Mouse (Mus musculus) forebrain, embryonic 12.5 days (tissue): ENCODE measurements around the gene Rhobtb3. TPM values are rescaled to one million over a fixed set of nuclear protein-coding genes. Genes with fewer than 3 reads are reported as not detected.
A peak's percentile ranks its signal among the peaks of the same experiment; 100 is the strongest.
"Not testable (repeated sequence)": the region's sequence is repeated elsewhere in the genome, so short reads cannot be mapped to it uniquely, and the experiment has no call there.

Experiments
- ATAC-seq: fragments of 200-750 bp; cut with Nextera tagmentation; 2 replicates; pipeline ENCODE4 v1.8.0; 2017; ENCODE audit warnings: moderate TSS enrichment; ENCODE audit not compliant: low FRiP score
- H3K27ac ChIP-seq: fragments of 300-500 bp; sonication (generic); 2 replicates; pipeline ENCODE4 v1.5.1; 2016; ENCODE audit warnings: mild to moderate bottlenecking
- H3K27me3 ChIP-seq: fragments of 300-500 bp; sonication (generic); 2 replicates; pipeline ENCODE4 v1.6.1; 2016; ENCODE audit warnings: mild to moderate bottlenecking
- H3K36me3 ChIP-seq: fragments of 300-500 bp; sonication (generic); replicated peaks from 2 replicates; pipeline ENCODE4 v1.6.1; 2016; ENCODE audit warnings: mild to moderate bottlenecking
- H3K4me1 ChIP-seq: fragments of 300-500 bp; sonication (generic); 2 replicates; pipeline ENCODE4 v1.6.1; 2016
- H3K4me2 ChIP-seq: fragments of 300-500 bp; sonication (generic); 2 replicates; pipeline ENCODE4 v1.6.1; 2016; ENCODE audit warnings: mild to moderate bottlenecking, moderate library complexity
- H3K4me3 ChIP-seq: fragments of 300-500 bp; sonication (generic); replicated peaks from 2 replicates; pipeline ENCODE4 v1.5.1; 2016; ENCODE audit warnings: mild to moderate bottlenecking
- H3K9ac ChIP-seq: fragments of 300-500 bp; sonication (generic); 2 replicates; pipeline ENCODE4 v1.6.1; 2016; ENCODE audit warnings: mild to moderate bottlenecking
- H3K9me3 ChIP-seq: fragments of 300-500 bp; sonication (generic); 2 replicates; pipeline ENCODE4 v1.6.1; 2016
- WGBS: fragments of 180-500 bp; shearing (Covaris S2); methylation state at CpG from one replicate; pipeline ENCODE4 v1.1.7; 2016; 5-methylcytosine and 5-hydroxymethylcytosine counted together
- polyA plus RNA-seq: library from polyadenylated mRNA; unstranded; fragments of >200 nt; fragmentation: Nextera tagmentation; extraction: Ambion mirVana; gene quantifications from 2 replicates; pipeline ENCODE4 v1.2.1, GENCODE M21; 2016

Gene Rhobtb3
- polyA plus RNA-seq, 1 experiment from 2014 or later = 60.5 TPM

GRCm38 (mm10) chr13:75908187-75908586 is 35.5 kb downstream of the Rhobtb3 start:
- no peak overlapping the region for H3K27ac ChIP-seq
- 74% methylated on average over 2 of the region's 2 CpGs for WGBS
- no peak for ATAC-seq
- H3K27me3 ChIP-seq = no peaks in the 10 kb centered on the region
- H3K9me3 ChIP-seq = no peaks in the 10 kb centered on the region
- H3K4me2 ChIP-seq = no peak overlapping the region
- H3K36me3 ChIP-seq = peaks cover 10% of the 10 kb centered on the region
- H3K4me3 ChIP-seq = no peak overlapping the region
- no peak overlapping the region for H3K9ac ChIP-seq
- H3K4me1 ChIP-seq = peaks cover 6% of the 10 kb centered on the region

DNA sequence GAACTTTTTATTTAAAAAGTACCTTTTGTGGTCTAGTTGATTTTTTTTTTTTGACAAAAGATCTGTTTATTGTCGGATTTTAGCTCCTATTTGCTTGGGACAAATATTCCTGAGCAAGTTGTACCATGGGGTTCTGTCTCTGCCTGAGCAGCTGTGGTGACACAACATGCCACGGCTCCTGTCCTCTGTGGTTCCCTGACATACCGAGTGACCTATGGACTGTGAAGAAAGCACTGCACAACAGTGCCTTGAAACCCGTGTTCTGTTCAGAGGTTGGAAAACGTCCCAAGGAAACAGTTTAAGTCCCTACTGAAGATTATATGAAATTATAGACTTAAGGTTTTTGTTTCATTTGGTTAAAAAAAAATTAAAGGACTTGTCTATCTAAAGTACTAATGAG is 36.6 kb downstream of the Rhobtb3 start:
- Histone ChIP-seq H3K36me3 (peaks cover 14% of the 10 kb centered on the region; the same call in 1 of the 2 replicates), H3K27ac (no peak overlapping the region), H3K9me3 (no peaks in the 10 kb centered on the region), H3K27me3 (no peaks in the 10 kb centered on the region), H3K4me3 (no peak overlapping the region), H3K4me1 (peaks cover 6% of the 10 kb centered on the region), H3K9ac (no peak overlapping the region), H3K4me2 (no peak overlapping the region)
- WGBS = 82% methylated on average over 5 of the region's 5 CpGs
- no peak for ATAC-seq

GRCm38 (mm10) chr13:75904660-75905059 is 39.1 kb downstream of the Rhobtb3 start:
- no peak overlapping the region for H3K27ac ChIP-seq
- WGBS = 90% methylated on average over 5 of the region's 5 CpGs
- no peak overlapping the region for H3K4me2 ChIP-seq
- no peak for ATAC-seq
- H3K9ac ChIP-seq = no peak overlapping the region
- H3K27me3 ChIP-seq = no peaks in the 10 kb centered on the region
- H3K4me3 ChIP-seq = no peak overlapping the region
- H3K9me3 ChIP-seq = no peaks in the 10 kb centered on the region
- H3K36me3 ChIP-seq = peaks cover 23% of the 10 kb centered on the region
- H3K4me1 ChIP-seq = peaks cover 6% of the 10 kb centered on the region

GRCm38 (mm10) chr13:75900928-75901327 is 42.8 kb downstream of the Rhobtb3 start:
- not testable (repeated sequence) for H3K4me1 ChIP-seq, ATAC-seq, H3K4me3 ChIP-seq, H3K27me3 ChIP-seq, H3K27ac ChIP-seq, H3K4me2 ChIP-seq, H3K9me3 ChIP-seq, H3K9ac ChIP-seq
- WGBS = 100% methylated on average over 1 of the region's 1 CpGs
- H3K36me3 ChIP-seq = peaks cover 20% of the 10 kb centered on the region

GRCm38 (mm10) chr13:75892876-75893275 is 50.8 kb downstream of the Rhobtb3 start:
- 94% methylated on average over 6 of the region's 6 CpGs for WGBS
- H3K36me3 ChIP-seq = peaks cover 21% of the 10 kb centered on the region
- H3K4me3 ChIP-seq = no peak overlapping the region
- no peak for ATAC-seq
- H3K27ac ChIP-seq = no peak overlapping the region
- no peaks in the 10 kb centered on the region for H3K4me1 ChIP-seq
- H3K9me3 ChIP-seq = no peaks in the 10 kb centered on the region
- no peaks in the 10 kb centered on the region for H3K27me3 ChIP-seq
- no peak overlapping the region for H3K9ac ChIP-seq
- no peak overlapping the region for H3K4me2 ChIP-seq

- no peak overlapping the region for H3K4me2 ChIP-seq
- no peak for ATAC-seq
- H3K9ac ChIP-seq = no peak overlapping the region
- 94% methylated on average over 3 of the region's 3 CpGs for WGBS
- peaks cover 21% of the 10 kb centered on the region for H3K36me3 ChIP-seq
- no peaks in the 10 kb centered on the region for H3K9me3 ChIP-seq
- no peak overlapping the region for H3K27ac ChIP-seq
- no peaks in the 10 kb centered on the region for H3K27me3 ChIP-seq
- no peak overlapping the region for H3K4me3 ChIP-seq
- no peaks in the 10 kb centered on the region for H3K4me1 ChIP-seq
Observed at GRCm38 (mm10) chr13:75892291-75892690, 51.4 kb downstream of the Rhobtb3 start.

DNA sequence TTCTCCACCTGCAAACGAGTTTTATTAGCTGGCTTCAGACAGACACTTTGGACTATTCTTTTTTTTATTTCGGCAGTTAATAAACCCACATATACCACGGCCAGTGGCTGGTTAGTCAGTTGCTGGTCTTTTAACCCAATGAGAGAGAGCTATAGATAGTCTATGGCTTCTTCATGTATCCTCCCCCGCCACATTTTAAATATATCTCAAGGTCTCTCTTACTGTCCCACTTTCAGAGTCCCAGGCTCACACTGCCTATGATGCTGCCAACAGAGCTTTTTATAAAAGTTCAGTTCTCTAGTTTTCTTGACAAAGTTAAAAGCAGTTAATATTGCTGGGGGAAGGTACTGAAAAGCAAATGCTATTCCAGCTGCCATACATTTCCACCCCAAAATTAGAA is 51.9 kb downstream of the Rhobtb3 start:
- H3K9ac ChIP-seq = no peak overlapping the region
- H3K4me3 ChIP-seq = no peak overlapping the region
- no peak for ATAC-seq
- no peak overlapping the region for H3K4me2 ChIP-seq
- 93% methylated on average over 4 of the region's 4 CpGs for WGBS
- H3K9me3 ChIP-seq = no peaks in the 10 kb centered on the region
- no peaks in the 10 kb centered on the region for H3K27me3 ChIP-seq
- peaks cover 21% of the 10 kb centered on the region for H3K36me3 ChIP-seq
- no peaks in the 10 kb centered on the region for H3K4me1 ChIP-seq
- H3K27ac ChIP-seq = no peak overlapping the region

DNA sequence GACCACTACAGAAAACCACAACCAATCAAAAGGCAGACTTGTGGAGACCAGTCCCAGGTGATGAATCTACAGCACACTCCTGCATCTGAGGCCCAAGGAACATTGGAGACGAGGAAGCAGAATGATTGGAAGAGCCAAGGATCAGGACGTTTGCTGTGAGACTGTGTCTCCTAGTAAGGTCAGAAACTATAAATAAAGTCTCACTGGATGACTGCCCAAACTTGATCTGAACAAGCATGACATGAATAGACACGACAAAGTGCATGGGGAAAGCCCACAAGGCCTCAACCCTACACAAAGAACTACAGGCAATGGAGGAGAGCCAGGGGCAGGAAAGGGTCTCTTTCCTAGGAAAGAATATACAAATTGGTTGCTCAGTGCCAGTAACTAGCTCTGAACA is 59.9 kb downstream of the Rhobtb3 start:
- no peak overlapping the region for H3K9ac ChIP-seq
- no peaks in the 10 kb centered on the region for H3K27me3 ChIP-seq
- peaks cover 15% of the 10 kb centered on the region for H3K36me3 ChIP-seq
- no peak overlapping the region for H3K27ac ChIP-seq
- WGBS = 87% methylated on average over 3 of the region's 3 CpGs
- no peak overlapping the region for H3K4me3 ChIP-seq
- no peaks in the 10 kb centered on the region for H3K4me1 ChIP-seq
- ATAC-seq = no peak
- H3K4me2 ChIP-seq = no peak overlapping the region
- no peaks in the 10 kb centered on the region for H3K9me3 ChIP-seq

GRCm38 (mm10) chr13:75880501-75880900 is 63.2 kb downstream of the Rhobtb3 start:
- Histone ChIP-seq H3K9ac (no peak overlapping the region), H3K4me1 (no peaks in the 10 kb centered on the region), H3K9me3 (no peaks in the 10 kb centered on the region), H3K4me3 (no peak overlapping the region), H3K36me3 (peaks cover 30% of the 10 kb centered on the region), H3K27ac (no peak overlapping the region), H3K27me3 (no peaks in the 10 kb centered on the region), H3K4me2 (no peak overlapping the region)
- 84% methylated on average over 2 of the region's 2 CpGs for WGBS
- ATAC-seq = peak; percentile 64; the same call in 1 of the 2 replicates

GRCm38 (mm10) chr13:75879756-75880155 is 64.0 kb downstream of the Rhobtb3 start:
- Histone ChIP-seq H3K4me2 (no peak overlapping the region), H3K27ac (no peak overlapping the region), H3K36me3 (peaks cover 30% of the 10 kb centered on the region), H3K4me1 (no peaks in the 10 kb centered on the region), H3K9me3 (no peaks in the 10 kb centered on the region), H3K27me3 (no peaks in the 10 kb centered on the region), H3K4me3 (no peak overlapping the region), H3K9ac (no peak overlapping the region)
- ATAC-seq = no peak
- WGBS = 86% methylated on average over 3 of the region's 3 CpGs

DNA sequence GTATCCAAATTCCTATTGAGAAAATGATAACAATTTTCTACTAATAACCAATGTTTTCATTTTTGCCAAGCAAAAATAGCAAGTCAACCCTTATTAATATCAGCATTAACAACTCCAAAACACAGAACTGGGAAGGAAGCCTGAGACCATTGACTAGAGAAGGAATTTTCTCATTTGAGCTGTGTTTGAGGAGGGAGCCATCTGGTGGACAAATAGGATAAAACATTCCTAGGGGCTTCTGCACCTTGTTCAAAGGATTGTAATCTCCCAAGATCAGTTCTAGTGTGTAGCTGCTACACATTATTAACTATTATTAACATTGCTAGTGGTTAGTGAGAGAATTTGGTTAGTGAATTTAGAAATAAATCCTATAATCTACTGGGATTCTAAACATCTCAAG is 65.8 kb downstream of the Rhobtb3 start:
- Histone ChIP-seq H3K27me3 (no peaks in the 10 kb centered on the region), H3K36me3 (peaks cover 40% of the 10 kb centered on the region), H3K27ac (no peak overlapping the region), H3K4me2 (no peak overlapping the region), H3K4me3 (no peak overlapping the region), H3K9me3 (no peaks in the 10 kb centered on the region), H3K4me1 (no peaks in the 10 kb centered on the region), H3K9ac (no peak overlapping the region)
- ATAC-seq = peak; percentile 51; the same call in 1 of the 2 replicates

DNA sequence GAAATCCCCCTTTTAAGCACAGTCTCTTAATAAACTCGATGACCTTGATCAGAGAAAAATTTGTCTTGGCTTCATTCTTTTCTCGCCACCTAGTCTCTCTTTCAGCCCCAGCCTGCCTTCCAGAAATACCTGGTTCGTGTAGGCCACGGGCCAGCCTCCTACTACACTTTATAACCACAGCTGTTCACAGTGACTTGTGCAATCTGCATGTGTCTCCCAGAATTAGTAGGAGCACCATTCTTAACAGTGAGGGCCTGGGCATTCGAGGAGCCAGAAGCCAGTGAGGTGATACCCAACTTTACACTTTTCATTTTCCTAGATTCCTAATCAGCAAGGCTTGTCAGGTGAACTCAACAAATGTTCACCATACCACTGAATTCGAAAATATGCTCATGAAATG is 67.1 kb downstream of the Rhobtb3 start:
- 91% methylated on average over 6 of the region's 6 CpGs for WGBS
- no peak overlapping the region for H3K4me3 ChIP-seq
- no peak overlapping the region for H3K27ac ChIP-seq
- H3K9me3 ChIP-seq = no peaks in the 10 kb centered on the region
- H3K4me1 ChIP-seq = no peaks in the 10 kb centered on the region
- no peak overlapping the region for H3K9ac ChIP-seq
- ATAC-seq = no peak
- peaks cover 43% of the 10 kb centered on the region for H3K36me3 ChIP-seq
- H3K27me3 ChIP-seq = no peaks in the 10 kb centered on the region
- no peak overlapping the region for H3K4me2 ChIP-seq

- H3K27ac ChIP-seq, H3K9ac ChIP-seq, H3K9me3 ChIP-seq, H3K4me2 ChIP-seq, H3K4me1 ChIP-seq, ATAC-seq, H3K27me3 ChIP-seq, H3K4me3 ChIP-seq: not testable (repeated sequence)
- WGBS = 67% methylated on average over 7 of the region's 7 CpGs
- H3K36me3 ChIP-seq = peaks cover 44% of the 10 kb centered on the region
Observed at GRCm38 (mm10) chr13:75876188-75876587, 67.5 kb downstream of the Rhobtb3 start.
